Comparison of ENCODE assay signal across 13 mouse cellular contexts in the genomic region with DNA sequence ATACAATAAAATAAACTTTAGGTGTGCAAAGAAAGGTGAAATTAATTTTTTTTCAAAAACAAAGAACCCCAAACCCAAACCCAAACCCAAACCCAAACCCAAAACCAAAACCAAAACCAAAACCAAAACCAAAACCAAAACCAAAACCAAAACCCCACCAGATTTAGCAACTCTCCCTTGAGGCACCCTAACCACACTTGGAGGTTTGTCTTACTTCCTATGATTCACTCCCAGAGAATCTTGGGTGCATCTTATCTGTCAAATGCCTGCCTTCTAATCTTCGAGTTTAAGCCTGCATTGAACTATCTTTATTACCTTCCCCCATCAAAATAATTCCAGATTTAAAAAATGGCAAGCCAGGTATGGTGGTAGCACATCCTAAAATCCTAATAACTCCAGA.
"Had no signal": no experiment of that assay in that cellular context is flagged by ENCODE, and none has a peak within 500 bp of the region (broad histone marks: within the 10 kb centered on the region; RNA-seq: fewer than 3 reads in every experiment).

No protein-coding gene starts in this region.

- H3K9me3 ChIP-seq: liver, embryonic 13.5 days; midbrain, embryonic 13.5 days had no signal

- H3K4me3 ChIP-seq: left cerebral cortex, adult 2 months; liver, embryonic 13.5 days; midbrain, embryonic 13.5 days had no signal

- H3K27me3 ChIP-seq: liver, embryonic 13.5 days; midbrain, embryonic 13.5 days had no signal

- H3K27ac ChIP-seq: kidney, postnatal 0 days; left cerebral cortex, adult 2 months; liver, embryonic 13.5 days; midbrain, embryonic 13.5 days; stomach, postnatal 0 days had no signal

- H3K4me2 ChIP-seq: liver, embryonic 13.5 days; midbrain, embryonic 13.5 days had no signal

- H3K4me1 ChIP-seq: liver, embryonic 13.5 days; midbrain, embryonic 13.5 days had no signal

- H3K9ac ChIP-seq: liver, embryonic 13.5 days; midbrain, embryonic 13.5 days had no signal

- ATAC-seq: midbrain, embryonic 13.5 days had no signal

- H3K36me3 ChIP-seq: liver, embryonic 13.5 days; midbrain, embryonic 13.5 days had no signal

- DNase-seq: kidney, adult 2 months; kidney, postnatal 36 days; layer of hippocampus, postnatal 36 days; liver, embryonic 13.5 days; lung, adult 2 months; lung, postnatal 14 days; lung, postnatal 4 days; right cerebral cortex, postnatal 4 days; thymus, postnatal 25 days had no signal
